Mouse (Mus musculus) embryonic fibroblast, embryonic 13.5 days (primary cell): ENCODE measurements around the gene Pbx1.

ENCODE experiments used
- CTCF ChIP-seq: IDR thresholded peaks from 2 replicates; pipeline ENCODE4 v1.5.1; 2011; ENCODE audit warnings: mild to moderate bottlenecking, control low read depth, low read length, moderate library complexity, borderline replicate concordance; ENCODE audit not compliant: insufficient read depth
- POLR2A ChIP-seq: IDR thresholded peaks from 2 replicates; pipeline ENCODE4 v1.6.1; 2011; ENCODE audit warnings: low read depth, mild to moderate bottlenecking, control low read depth, low read length, moderate library complexity

GRCm38 (mm10) chr1:168431711-168432231 is 299 bp downstream of the Pbx1 start:
- TF ChIP-seq CTCF, result no peak
- TF ChIP-seq POLR2A, result peak; percentile 94
